Mouse (Mus musculus) lung, postnatal 25 days (tissue): ENCODE results near the gene Olfr1024.

ENCODE experiments used
- DNase-seq: peaks from one replicate; pipeline ENCODE4 v3.0.0; 2022; ENCODE audit warnings: low spot score

The Olfr1024 gene

GRCm38 (mm10) chr2:85904952-85905351 lies at the start of gene Olfr1024:
Olfr1024 (minus strand) TSS chr2:85905052.
- no peak for DNase-seq

GRCm38 (mm10) chr2:85950137-85950536 lies 45.3 kb upstream of the Olfr1024 start, which contains the start of gene Olfr1028:
Olfr1028 (plus strand) TSS chr2:85950437.
- DNase-seq, result no peak

- no peak for DNase-seq
Observed at GRCm38 (mm10) chr2:85921258-85921657, 16.4 kb upstream of the Olfr1024 start, which contains the start of gene Olfr1026. Olfr1026 (plus strand) TSS chr2:85921558.

GRCm38 (mm10) chr2:85914893-85915292 lies 10.0 kb upstream of the Olfr1024 start, which contains the start of gene Olfr1025-ps1:
Olfr1025-ps1 (plus strand) TSS chr2:85915193.
- no peak for DNase-seq

- DNase-seq, result no peak
Observed at GRCm38 (mm10) chr2:85913197-85913596, 8.3 kb upstream of the Olfr1024 start.

- no peak for DNase-seq
Observed at GRCm38 (mm10) chr2:85885340-85885739, 19.5 kb downstream of the Olfr1024 start, which contains the start of gene Olfr1023. Olfr1023 (plus strand) TSS chr2:85885640.

DNA sequence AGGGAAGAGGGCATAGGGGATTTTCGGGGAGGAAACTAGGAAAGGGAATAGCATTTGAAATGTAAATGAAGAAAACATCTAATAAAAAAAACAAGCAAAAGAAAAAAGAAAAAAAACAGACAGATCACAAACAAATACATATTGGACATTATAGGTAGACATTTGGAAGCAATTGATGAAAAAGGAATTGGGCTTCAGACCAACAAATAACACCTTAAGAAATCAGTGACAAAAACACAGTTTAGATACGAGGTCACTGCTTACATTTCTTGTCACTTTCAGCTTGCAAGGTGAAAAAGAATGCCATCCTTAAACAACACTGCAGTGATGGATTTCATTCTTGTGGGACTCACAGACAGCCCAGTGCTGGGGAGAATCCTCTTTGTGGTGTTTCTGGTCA lies 36.6 kb downstream of the Olfr1024 start, which contains the start of gene Olfr1022:
Gene Olfr1022 (plus strand): TSS at position 301 of the 400 bp plus-strand sequence.
- DNase-seq, result no peak
